Mouse (Mus musculus) kidney, embryonic 16.5 days (tissue): ENCODE data around the gene Poglut1. TPM values are rescaled to one million over a fixed set of nuclear protein-coding genes. Genes with fewer than 3 reads are reported as not detected.

Source experiments
- ATAC-seq: fragments of 200-750 bp; cut with Nextera tagmentation; 2 replicates; pipeline ENCODE4 v1.8.0; 2017; ENCODE audit warnings: moderate TSS enrichment; ENCODE audit not compliant: low FRiP score, low TSS enrichment
- H3K27ac ChIP-seq: fragments of 300-500 bp; sonication (generic); 2 replicates; pipeline ENCODE4 v1.5.1; 2014; ENCODE audit warnings: low read length
- H3K27me3 ChIP-seq: fragments of 300-500 bp; sonication (generic); 2 replicates; pipeline ENCODE4 v1.6.1; 2014; ENCODE audit warnings: low read length, control low read depth, mixed read lengths; ENCODE audit not compliant: insufficient read depth
- H3K36me3 ChIP-seq: fragments of 300-500 bp; sonication (generic); 2 replicates; pipeline ENCODE4 v1.6.1; 2014; ENCODE audit warnings: low read length, control low read depth, mixed read lengths; ENCODE audit not compliant: insufficient read depth
- H3K4me1 ChIP-seq: fragments of 300-500 bp; sonication (generic); 2 replicates; pipeline ENCODE4 v1.6.1; 2014; ENCODE audit warnings: low read length, control low read depth, mixed read lengths; ENCODE audit not compliant: insufficient read depth
- H3K4me2 ChIP-seq: fragments of 300-500 bp; sonication (generic); replicated peaks from 2 replicates; pipeline ENCODE4 v1.6.1; 2014; ENCODE audit warnings: low read depth, low read length
- H3K4me3 ChIP-seq: fragments of 300-500 bp; sonication (generic); 2 replicates; pipeline ENCODE4 v1.5.1; 2014; ENCODE audit warnings: mild to moderate bottlenecking, low read length
- H3K9ac ChIP-seq: fragments of 300-500 bp; sonication (generic); replicated peaks from 2 replicates; pipeline ENCODE4 v1.6.1; 2014; ENCODE audit warnings: low read length
- H3K9me3 ChIP-seq: fragments of 300-500 bp; sonication (generic); 2 replicates; pipeline ENCODE4 v1.6.1; 2016; ENCODE audit warnings: low read length, control low read depth
- WGBS: fragments of 180-500 bp; shearing (Covaris S2); extraction: QIAGEN DNeasy Blood & Tissue Kit; methylation state at CpG from one replicate; pipeline ENCODE4 v1.1.7; 2014; 5-methylcytosine and 5-hydroxymethylcytosine counted together
- polyA plus RNA-seq: library from polyadenylated mRNA; unstranded; fragments of >200 nt; fragmentation: Nextera tagmentation; extraction: Ambion mirVana; gene quantifications from 2 replicates; pipeline ENCODE4 v1.2.1, GENCODE M21; 2015

Poglut1 gene
- polyA plus RNA-seq, 1 experiment from 2014 or later: 62.2 TPM

GRCm38 (mm10) chr16:38548000-38548399, 2.1 kb downstream of the Poglut1 start:
- Histone ChIP-seq H3K9ac (no peak overlapping the region), H3K4me3 (no peak overlapping the region), H3K27ac (no peak overlapping the region), H3K36me3 (peaks cover 19% of the 10 kb centered on the region), H3K9me3 (no peaks in the 10 kb centered on the region), H3K27me3 (0 out of 2 replicates have a peak, but pooled peaks cover 3% of the 10 kb centered on the region), H3K4me2 (no peak overlapping the region), H3K4me1 (peaks cover 13% of the 10 kb centered on the region)
- no peak for ATAC-seq
- WGBS: 88% methylated on average over 1 of the region's 1 CpGs

- H3K4me1 ChIP-seq: no peaks in the 10 kb centered on the region
- no peak for ATAC-seq
- 84% methylated on average over 13 of the region's 13 CpGs for WGBS
- no peaks in the 10 kb centered on the region for H3K27me3 ChIP-seq
- H3K27ac ChIP-seq: no peak overlapping the region
- H3K36me3 ChIP-seq: peaks cover 33% of the 10 kb centered on the region
- no peak overlapping the region for H3K4me3 ChIP-seq
- H3K4me2 ChIP-seq: no peak overlapping the region
- H3K9ac ChIP-seq: no peak overlapping the region
- H3K9me3 ChIP-seq: no peaks in the 10 kb centered on the region
These were observed 11.2 kb downstream of the Poglut1 start for GRCm38 (mm10) chr16:38538716-38539380.

- Histone ChIP-seq H3K4me2 (no peak overlapping the region), H3K9ac (no peak overlapping the region), H3K4me3 (no peak overlapping the region), H3K9me3 (no peaks in the 10 kb centered on the region), H3K27me3 (no peaks in the 10 kb centered on the region), H3K36me3 (peaks cover 30% of the 10 kb centered on the region), H3K27ac (no peak overlapping the region), H3K4me1 (no peaks in the 10 kb centered on the region)
- 56% methylated on average over 8 of the region's 8 CpGs for WGBS
- peak; percentile 42; the same call in 1 of the 2 replicates for ATAC-seq
These were observed 13.4 kb downstream of the Poglut1 start for GRCm38 (mm10) chr16:38536544-38537146.

GRCm38 (mm10) chr16:38526264-38526663, 23.8 kb downstream of the Poglut1 start:
- no peak overlapping the region for H3K27ac ChIP-seq
- no peaks in the 10 kb centered on the region for H3K9me3 ChIP-seq
- H3K36me3 ChIP-seq: peaks cover 53% of the 10 kb centered on the region
- ATAC-seq: no peak
- H3K4me3 ChIP-seq: no peak overlapping the region
- H3K27me3 ChIP-seq: no peaks in the 10 kb centered on the region
- no peak overlapping the region for H3K4me2 ChIP-seq
- H3K9ac ChIP-seq: no peak overlapping the region
- WGBS: 85% methylated on average over 6 of the region's 6 CpGs
- peaks cover 8% of the 10 kb centered on the region; the same call in 1 of the 2 replicates for H3K4me1 ChIP-seq

GRCm38 (mm10) chr16:38522129-38523084, 27.7 kb downstream of the Poglut1 start, which contains the start of gene Timmdc1:
Gene Timmdc1, minus strand, starts transcription at chr16:38522663.
- H3K9me3 ChIP-seq: no peaks in the 10 kb centered on the region
- ATAC-seq: peak; percentile 100
- H3K9ac ChIP-seq: peak within 1 kb of the TSS; percentile 96
- WGBS: under 1% methylated on average over 71 of the region's 73 CpGs
- H3K4me3 ChIP-seq: peak within 1 kb of the TSS; percentile 98
- peaks cover 32% of the 10 kb centered on the region for H3K36me3 ChIP-seq
- peak within 1 kb of the TSS; percentile 65 for H3K4me2 ChIP-seq
- H3K4me1 ChIP-seq: peaks cover 8% of the 10 kb centered on the region; the same call in 1 of the 2 replicates
- peak within 1 kb of the TSS; percentile 98 for H3K27ac ChIP-seq
- H3K27me3 ChIP-seq: no peaks in the 10 kb centered on the region

- peak overlapping the region; percentile 65 for H3K4me2 ChIP-seq
- peak overlapping the region; percentile 57 for H3K9ac ChIP-seq
- peak overlapping the region; percentile 98 for H3K4me3 ChIP-seq
- H3K27me3 ChIP-seq: no peaks in the 10 kb centered on the region
- H3K4me1 ChIP-seq: peaks cover 8% of the 10 kb centered on the region; the same call in 1 of the 2 replicates
- 28% methylated on average over 8 of the region's 8 CpGs for WGBS
- H3K9me3 ChIP-seq: no peaks in the 10 kb centered on the region
- ATAC-seq: no peak
- H3K36me3 ChIP-seq: peaks cover 30% of the 10 kb centered on the region
- no peak overlapping the region for H3K27ac ChIP-seq
These were observed 28.7 kb downstream of the Poglut1 start for GRCm38 (mm10) chr16:38521211-38521987.

- H3K36me3 ChIP-seq: peaks cover 21% of the 10 kb centered on the region; the same call in 1 of the 2 replicates
- 94% methylated on average over 2 of the region's 2 CpGs for WGBS
- ATAC-seq: no peak
These were observed 30.9 kb downstream of the Poglut1 start for GRCm38 (mm10) chr16:38519140-38519539.

GRCm38 (mm10) chr16:38510846-38511245, 39.2 kb downstream of the Poglut1 start:
- Histone ChIP-seq H3K4me2 (no peak overlapping the region), H3K4me3 (no peak overlapping the region), H3K9me3 (no peaks in the 10 kb centered on the region), H3K27me3 (no peaks in the 10 kb centered on the region), H3K9ac (no peak overlapping the region), H3K27ac (no peak overlapping the region), H3K36me3 (peaks cover 29% of the 10 kb centered on the region), H3K4me1 (no peaks in the 10 kb centered on the region)
- no peak for ATAC-seq
- 89% methylated on average over 2 of the region's 2 CpGs for WGBS

More at GRCm38 (mm10) chr16:38519140-38519539, 30.9 kb downstream of the Poglut1 start:
- Histone ChIP-seq H3K4me2 (no peak overlapping the region), H3K4me3 (no peak overlapping the region), H3K4me1 (peaks cover 8% of the 10 kb centered on the region; the same call in 1 of the 2 replicates), H3K9me3 (no peaks in the 10 kb centered on the region), H3K9ac (no peak overlapping the region), H3K27ac (no peak overlapping the region), H3K27me3 (no peaks in the 10 kb centered on the region)
